Mouse (Mus musculus) kidney, embryonic 15.5 days (tissue): Measurements from ENCODE around the gene Gm10428. TPM values are rescaled to one million over a fixed set of nuclear protein-coding genes. Genes with fewer than 3 reads are reported as not detected.

Experiments
- ATAC-seq: fragments of 200-750 bp; cut with Nextera tagmentation; replicated peaks from 2 replicates; pipeline ENCODE4 v1.8.0; 2017; ENCODE audit warnings: moderate TSS enrichment; ENCODE audit not compliant: low FRiP score
- H3K27ac ChIP-seq: fragments of 300-500 bp; sonication (generic); 2 replicates; pipeline ENCODE4 v1.5.1; 2015; ENCODE audit warnings: mild to moderate bottlenecking, inconsistent platforms
- H3K27me3 ChIP-seq: fragments of 300-500 bp; sonication (generic); 2 replicates; pipeline ENCODE4 v1.6.1; 2015; ENCODE audit warnings: inconsistent platforms
- H3K36me3 ChIP-seq: fragments of 300-500 bp; sonication (generic); 2 replicates; pipeline ENCODE4 v1.6.1; 2015; ENCODE audit warnings: inconsistent platforms
- H3K4me1 ChIP-seq: fragments of 300-500 bp; sonication (generic); 2 replicates; pipeline ENCODE4 v1.6.1; 2015; ENCODE audit warnings: inconsistent platforms
- H3K4me2 ChIP-seq: fragments of 300-500 bp; sonication (generic); 2 replicates; pipeline ENCODE4 v1.6.1; 2015; ENCODE audit warnings: moderate library complexity, mild to moderate bottlenecking, inconsistent platforms
- H3K4me3 ChIP-seq: fragments of 300-500 bp; sonication (generic); replicated peaks from 2 replicates; pipeline ENCODE4 v1.5.1; 2015; ENCODE audit warnings: mild to moderate bottlenecking, inconsistent platforms
- H3K9ac ChIP-seq: fragments of 300-500 bp; sonication (generic); 2 replicates; pipeline ENCODE4 v1.6.1; 2015; ENCODE audit warnings: mild to moderate bottlenecking, inconsistent platforms
- H3K9me3 ChIP-seq: fragments of 300-500 bp; sonication (generic); replicated peaks from 2 replicates; pipeline ENCODE4 v1.6.1; 2016; ENCODE audit warnings: inconsistent platforms
- WGBS: fragments of 180-500 bp; shearing (Covaris S2); methylation state at CpG from one replicate; pipeline ENCODE4 v1.1.7; 2015; ENCODE audit warnings: mixed read lengths; 5-methylcytosine and 5-hydroxymethylcytosine counted together
- polyA plus RNA-seq: library from polyadenylated mRNA; unstranded; fragments of >200 nt; fragmentation: Nextera tagmentation; extraction: Ambion mirVana; gene quantifications from 2 replicates; pipeline ENCODE4 v1.2.1, GENCODE M21; 2015

The Gm10428 gene
- polyA plus RNA-seq, result not detected in 2 replicates

- H3K4me3 ChIP-seq, result no peak within 1 kb of the TSS
- peaks cover 20% of the 10 kb centered on the region for H3K27me3 ChIP-seq
- no peak within 1 kb of the TSS for H3K27ac ChIP-seq
- no peaks in the 10 kb centered on the region for H3K9me3 ChIP-seq
- WGBS, result 91% methylated on average over 8 of the region's 8 CpGs
- H3K4me1 ChIP-seq, result peaks cover 10% of the 10 kb centered on the region
- 0 out of 2 replicates have a peak within 1 kb of the TSS, but pooled peaks have one; percentile 19 for H3K4me2 ChIP-seq
- H3K36me3 ChIP-seq, result no peaks in the 10 kb centered on the region
- no peak for ATAC-seq
- no peak within 1 kb of the TSS for H3K9ac ChIP-seq
These were observed at the start of gene Gm10428 for GRCm38 (mm10) chr11:62752780-62753179. Gene Gm10428, plus strand, starts transcription at chr11:62753100.

- no peak for ATAC-seq
- H3K9me3 ChIP-seq, result no peaks in the 10 kb centered on the region
- H3K27me3 ChIP-seq, result no peaks in the 10 kb centered on the region
- H3K27ac ChIP-seq, result no peak overlapping the region
- H3K4me1 ChIP-seq, result no peaks in the 10 kb centered on the region
- no peak overlapping the region for H3K4me3 ChIP-seq
- no peak overlapping the region for H3K9ac ChIP-seq
- H3K4me2 ChIP-seq, result no peak overlapping the region
- H3K36me3 ChIP-seq, result peaks cover 8% of the 10 kb centered on the region; the same call in 1 of the 2 replicates
- 72% methylated on average over 2 of the region's 2 CpGs for WGBS
These were observed 46.8 kb upstream of the Gm10428 start for GRCm38 (mm10) chr11:62706141-62706540.

- Histone ChIP-seq H3K4me1 (no peaks in the 10 kb centered on the region), H3K36me3 (peaks cover 16% of the 10 kb centered on the region), H3K27me3 (no peaks in the 10 kb centered on the region), H3K9ac (no peak overlapping the region), H3K4me3 (no peak overlapping the region), H3K9me3 (no peaks in the 10 kb centered on the region), H3K27ac (no peak overlapping the region), H3K4me2 (no peak overlapping the region)
- no peak for ATAC-seq
- 71% methylated on average over 7 of the region's 7 CpGs for WGBS
These were observed 44.6 kb upstream of the Gm10428 start for GRCm38 (mm10) chr11:62708252-62708651.

GRCm38 (mm10) chr11:62710657-62711056 lies 42.2 kb upstream of the Gm10428 start:
- H3K4me3 ChIP-seq, result no peak overlapping the region
- H3K4me2 ChIP-seq, result no peak overlapping the region
- H3K27ac ChIP-seq, result no peak overlapping the region
- no peaks in the 10 kb centered on the region for H3K27me3 ChIP-seq
- no peak for ATAC-seq
- H3K36me3 ChIP-seq, result peaks cover 35% of the 10 kb centered on the region
- H3K9me3 ChIP-seq, result no peaks in the 10 kb centered on the region
- no peak overlapping the region for H3K9ac ChIP-seq
- H3K4me1 ChIP-seq, result no peaks in the 10 kb centered on the region
- 85% methylated on average over 5 of the region's 5 CpGs for WGBS

- H3K9ac ChIP-seq, result no peak overlapping the region
- peaks cover 40% of the 10 kb centered on the region for H3K36me3 ChIP-seq
- no peak for ATAC-seq
- H3K27ac ChIP-seq, result no peak overlapping the region
- H3K4me2 ChIP-seq, result no peak overlapping the region
- 93% methylated on average over 8 of the region's 8 CpGs for WGBS
- no peak overlapping the region for H3K4me3 ChIP-seq
- no peaks in the 10 kb centered on the region for H3K9me3 ChIP-seq
- peaks cover 3% of the 10 kb centered on the region; the same call in 1 of the 2 replicates for H3K27me3 ChIP-seq
- H3K4me1 ChIP-seq, result peaks cover 12% of the 10 kb centered on the region
These were observed 24.6 kb upstream of the Gm10428 start for GRCm38 (mm10) chr11:62728276-62728675.

GRCm38 (mm10) chr11:62731311-62732021 lies 21.4 kb upstream of the Gm10428 start, which contains the start of gene Zfp287:
Gene Zfp287, minus strand, starts transcription at chr11:62731905.
- Histone ChIP-seq H3K36me3 (peaks cover 18% of the 10 kb centered on the region), H3K27me3 (peaks cover 3% of the 10 kb centered on the region; the same call in 1 of the 2 replicates), H3K4me1 (peaks cover 12% of the 10 kb centered on the region), H3K4me3 (peak within 1 kb of the TSS; percentile 81), H3K9me3 (no peaks in the 10 kb centered on the region), H3K9ac (peak within 1 kb of the TSS; percentile 66), H3K4me2 (peak within 1 kb of the TSS; percentile 94), H3K27ac (peak within 1 kb of the TSS; percentile 79)
- 1% methylated on average over 48 of the region's 48 CpGs for WGBS
- peak; percentile 96 for ATAC-seq

- H3K27me3 ChIP-seq, result peaks cover 3% of the 10 kb centered on the region; the same call in 1 of the 2 replicates
- no peak overlapping the region for H3K9ac ChIP-seq
- H3K4me2 ChIP-seq, result peak overlapping the region; percentile 94
- no peak for ATAC-seq
- H3K27ac ChIP-seq, result no peak overlapping the region
- peaks cover 17% of the 10 kb centered on the region for H3K36me3 ChIP-seq
- no peaks in the 10 kb centered on the region for H3K9me3 ChIP-seq
- H3K4me3 ChIP-seq, result peak overlapping the region; percentile 81
- peaks cover 12% of the 10 kb centered on the region for H3K4me1 ChIP-seq
- WGBS, result 14% methylated on average over 5 of the region's 5 CpGs
These were observed 20.9 kb upstream of the Gm10428 start for GRCm38 (mm10) chr11:62732022-62732387.

GRCm38 (mm10) chr11:62732665-62733064 lies 20.2 kb upstream of the Gm10428 start:
- H3K27me3 ChIP-seq, result peaks cover 3% of the 10 kb centered on the region; the same call in 1 of the 2 replicates
- H3K4me3 ChIP-seq, result no peak overlapping the region
- peaks cover 10% of the 10 kb centered on the region for H3K36me3 ChIP-seq
- no peak for ATAC-seq
- H3K9ac ChIP-seq, result no peak overlapping the region
- no peak overlapping the region for H3K4me2 ChIP-seq
- H3K9me3 ChIP-seq, result no peaks in the 10 kb centered on the region
- no peak overlapping the region for H3K27ac ChIP-seq
- peaks cover 12% of the 10 kb centered on the region for H3K4me1 ChIP-seq
- 81% methylated on average over 3 of the region's 3 CpGs for WGBS

- Histone ChIP-seq H3K9ac (no peak overlapping the region), H3K4me2 (no peak overlapping the region), H3K36me3 (no peaks in the 10 kb centered on the region), H3K4me3 (no peak overlapping the region), H3K27ac (no peak overlapping the region), H3K27me3 (peaks cover 23% of the 10 kb centered on the region), H3K4me1 (peaks cover 4% of the 10 kb centered on the region; the same call in 1 of the 2 replicates), H3K9me3 (no peaks in the 10 kb centered on the region)
- 83% methylated on average over 2 of the region's 2 CpGs for WGBS
- ATAC-seq, result no peak
These were observed 11.7 kb upstream of the Gm10428 start for GRCm38 (mm10) chr11:62741186-62741585.

GRCm38 (mm10) chr11:62742261-62742957 lies 10.5 kb upstream of the Gm10428 start:
- Histone ChIP-seq H3K36me3 (no peaks in the 10 kb centered on the region), H3K4me3 (no peak overlapping the region), H3K27me3 (peaks cover 32% of the 10 kb centered on the region), H3K4me1 (peaks cover 9% of the 10 kb centered on the region; the same call in 1 of the 2 replicates), H3K9me3 (no peaks in the 10 kb centered on the region), H3K9ac (no peak overlapping the region), H3K4me2 (no peak overlapping the region), H3K27ac (no peak overlapping the region)
- ATAC-seq, result no peak
- 76% methylated on average over 10 of the region's 10 CpGs for WGBS

GRCm38 (mm10) chr11:62744103-62744502 lies 8.8 kb upstream of the Gm10428 start:
- H3K9me3 ChIP-seq, result no peaks in the 10 kb centered on the region
- H3K27me3 ChIP-seq, result peaks cover 42% of the 10 kb centered on the region
- no peak overlapping the region for H3K4me2 ChIP-seq
- no peak overlapping the region for H3K27ac ChIP-seq
- no peaks in the 10 kb centered on the region for H3K36me3 ChIP-seq
- 44% methylated on average over 5 of the region's 5 CpGs for WGBS
- no peak for ATAC-seq
- no peak overlapping the region for H3K9ac ChIP-seq
- no peak overlapping the region for H3K4me3 ChIP-seq
- H3K4me1 ChIP-seq, result peaks cover 9% of the 10 kb centered on the region; the same call in 1 of the 2 replicates

- 4% methylated on average over 27 of the region's 27 CpGs for WGBS
- Histone ChIP-seq H3K9me3 (no peaks in the 10 kb centered on the region), H3K9ac (0 out of 2 replicates have a peak overlapping the region, but pooled peaks have one; percentile 11), H3K27me3 (peaks cover 40% of the 10 kb centered on the region), H3K36me3 (no peaks in the 10 kb centered on the region), H3K4me3 (peak overlapping the region; percentile 39), H3K27ac (no peak overlapping the region), H3K4me1 (peaks cover 9% of the 10 kb centered on the region; the same call in 1 of the 2 replicates), H3K4me2 (peak overlapping the region; percentile 60)
- 0 out of 2 replicates have a peak, but pooled peaks have one; percentile 52 for ATAC-seq
These were observed 6.8 kb upstream of the Gm10428 start for GRCm38 (mm10) chr11:62746001-62746533.
